Mouse (Mus musculus) right cerebral cortex, postnatal 10 days (tissue): Measurements from ENCODE around the gene 1110059G10Rik.
A peak's percentile ranks its signal among the peaks of the same experiment; 100 is the strongest.

ENCODE experiments used
- DNase-seq, 2 experiments: peaks; one replicate each; pipeline ENCODE4 v3.0.0; 2021; ENCODE audit warnings: low spot score in 2 of 2

Gene 1110059G10Rik

GRCm38 (mm10) chr9:122950643-122951475 lies at the start of gene 1110059G10Rik, which contains the start of gene Kif15:
TSS of gene 1110059G10Rik (minus strand) at chr9:122951000.
TSS of gene Kif15 (plus strand) at chr9:122951046.
- peak; percentile 95 to 96 for DNase-seq

- DNase-seq, result no peak
Observed at GRCm38 (mm10) chr9:122999193-122999586, 48.4 kb upstream of the 1110059G10Rik start.

- DNase-seq, result no peak
Observed at GRCm38 (mm10) chr9:122998406-122999192, 47.8 kb upstream of the 1110059G10Rik start.

- no peak for DNase-seq
Observed at GRCm38 (mm10) chr9:122928915-122929314, 21.9 kb downstream of the 1110059G10Rik start.

GRCm38 (mm10) chr9:122922936-122923381 lies 27.8 kb downstream of the 1110059G10Rik start, which contains the start of gene Zfp105:
TSS of gene Zfp105 (plus strand) at chr9:122923072.
- DNase-seq, result peak; percentile 85 to 86

- DNase-seq, result no peak
Observed at GRCm38 (mm10) chr9:122922436-122922835, 28.4 kb downstream of the 1110059G10Rik start.

GRCm38 (mm10) chr9:122902717-122903535 lies 47.9 kb downstream of the 1110059G10Rik start:
- DNase-seq, result peak; percentile 75 to 80

GRCm38 (mm10) chr9:122901047-122901446 lies 49.8 kb downstream of the 1110059G10Rik start:
- no peak for DNase-seq
